Mouse (Mus musculus) spleen, adult 2 months (tissue): ENCODE data around the gene Adgrf5.

Source experiments
- CTCF ChIP-seq: fragments of 200-500 bp; IDR thresholded peaks from 2 replicates; pipeline ENCODE4 v1.5.1; 2011; ENCODE audit warnings: mild to moderate bottlenecking, inconsistent platforms; ENCODE audit not compliant: insufficient read depth, insufficient read length, insufficient replicate concordance; ENCODE audit errors: extremely low read depth
- POLR2A ChIP-seq: fragments of 200-500 bp; IDR thresholded peaks from 2 replicates; pipeline ENCODE4 v1.6.1; 2011; ENCODE audit warnings: low read depth, low read length, inconsistent platforms

GRCm38 (mm10) chr17:43470039-43470438 is 109.8 kb downstream of the Adgrf5 start:
- TF ChIP-seq CTCF (no peak), POLR2A (no peak)
